Mouse (Mus musculus): ENCODE measurements around the gene Plxnc1. TPM values are rescaled to one million over a fixed set of nuclear protein-coding genes. Genes with fewer than 3 reads are reported as not detected.
A peak's percentile ranks its signal among the peaks of the same experiment; 100 is the strongest.

The Plxnc1 gene
- polyA plus RNA-seq, 1 experiment from 2014 or later = 1.3 TPM

- H3K4me3 ChIP-seq = no peak overlapping the region
- no peak for DNase-seq (ENCODE audit: low spot score)
- no peaks in the 10 kb centered on the region for H3K9me3 ChIP-seq
- H3K27me3 ChIP-seq (replicated peaks; ENCODE audit: low read depth, poor library complexity, severe bottlenecking) = no peaks in the 10 kb centered on the region
- no peak overlapping the region for H3K27ac ChIP-seq (replicated peaks)
- peaks cover 4% of the 10 kb centered on the region; the same call in 1 of the 2 replicates for H3K4me1 ChIP-seq
- no peaks in the 10 kb centered on the region for H3K36me3 ChIP-seq (replicated peaks)
- 93% methylated on average over 6 of the region's 6 CpGs for WGBS
Observed at GRCm38 (mm10) chr10:94915746-94916145, 28.9 kb downstream of the Plxnc1 start.

DNA sequence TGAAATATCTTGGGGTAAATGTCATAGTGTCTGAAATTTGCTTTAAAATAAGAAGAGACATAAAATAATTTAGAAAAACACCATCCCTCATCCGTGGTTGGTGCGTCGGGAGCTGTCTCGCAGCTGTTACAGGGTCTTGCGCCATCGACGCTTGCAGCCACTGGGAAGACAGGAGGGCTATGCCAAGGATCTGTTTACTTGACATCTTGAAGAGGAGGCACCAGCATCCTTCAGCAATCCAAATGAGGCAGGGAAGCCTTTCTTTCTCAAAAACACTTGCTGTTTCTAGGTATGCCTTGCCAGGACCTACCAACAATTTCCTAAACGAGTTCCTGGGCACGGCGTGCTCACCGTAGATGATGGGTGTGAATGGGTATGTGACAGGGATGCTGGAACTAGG lies 30.6 kb downstream of the Plxnc1 start:
- H3K4me1 ChIP-seq = no peaks in the 10 kb centered on the region
- H3K9me3 ChIP-seq = no peaks in the 10 kb centered on the region
- H3K36me3 ChIP-seq (replicated peaks) = no peaks in the 10 kb centered on the region
- WGBS = 92% methylated on average over 11 of the region's 11 CpGs
- H3K27ac ChIP-seq (replicated peaks) = no peak overlapping the region
- H3K27me3 ChIP-seq (replicated peaks; ENCODE audit: low read depth, poor library complexity, severe bottlenecking) = no peaks in the 10 kb centered on the region
- DNase-seq (ENCODE audit: low spot score) = no peak
- H3K4me3 ChIP-seq = no peak overlapping the region

DNA sequence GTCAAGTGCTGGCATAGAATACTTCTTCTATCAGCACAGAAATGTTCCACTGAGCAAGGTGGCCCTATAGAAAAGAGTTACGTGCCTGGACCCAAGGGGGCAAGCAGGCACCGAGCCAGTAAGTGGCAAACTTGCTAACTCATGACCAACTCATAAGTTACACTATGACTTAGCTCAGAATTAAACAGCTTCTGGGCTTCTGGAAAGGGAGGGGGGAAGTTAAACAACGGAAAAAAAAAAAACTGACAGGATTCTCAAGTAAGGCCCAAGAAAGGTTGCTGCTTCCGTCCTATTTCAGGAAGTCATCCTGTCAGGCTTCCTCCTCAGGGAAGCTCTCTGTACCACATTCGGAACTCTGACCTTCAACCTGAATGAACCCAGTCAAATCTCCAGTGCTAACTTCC lies 31.3 kb downstream of the Plxnc1 start:
- H3K36me3 ChIP-seq (replicated peaks) = no peaks in the 10 kb centered on the region
- WGBS = 72% methylated on average over 5 of the region's 5 CpGs

DNA sequence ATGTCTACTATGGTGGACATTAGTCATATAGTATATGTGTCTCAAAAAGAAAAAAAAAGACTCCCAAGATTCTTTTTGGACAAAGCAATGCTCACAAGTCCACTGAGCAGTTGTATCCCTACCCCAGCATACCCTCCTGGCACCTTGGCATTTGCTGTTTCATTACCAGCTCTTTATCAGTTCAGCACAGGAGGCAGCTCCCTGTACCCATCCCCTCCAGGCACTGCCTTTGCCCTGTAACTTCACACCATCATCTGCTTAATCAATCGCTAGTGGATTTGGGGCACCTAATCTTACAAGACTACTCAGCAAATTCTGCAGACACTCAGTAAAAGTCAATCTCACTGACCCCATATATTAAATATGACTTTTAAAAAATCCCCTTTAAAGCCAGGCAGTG lies 32.1 kb downstream of the Plxnc1 start:
- no peak for DNase-seq (ENCODE audit: low spot score)
- 92% methylated on average over 1 of the region's 1 CpGs for WGBS

More for the DNA sequence above, 31.3 kb downstream of the Plxnc1 start:
- DNase-seq (ENCODE audit: low spot score) = no peak
- Histone ChIP-seq H3K4me3 (no peak overlapping the region), H3K27me3 (replicated peaks; ENCODE audit: low read depth, poor library complexity, severe bottlenecking) (0 out of 2 replicates have a peak, but pooled peaks cover 3% of the 10 kb centered on the region), H3K9me3 (no peaks in the 10 kb centered on the region), H3K27ac (replicated peaks) (no peak overlapping the region), H3K4me1 (no peaks in the 10 kb centered on the region)

GRCm38 (mm10) chr10:94911102-94911501 lies 33.5 kb downstream of the Plxnc1 start:
- 92% methylated on average over 6 of the region's 6 CpGs for WGBS
- Histone ChIP-seq H3K36me3 (replicated peaks) (no peaks in the 10 kb centered on the region), H3K4me1 (peaks cover 5% of the 10 kb centered on the region), H3K4me3 (no peak overlapping the region), H3K27ac (replicated peaks) (no peak overlapping the region), H3K27me3 (replicated peaks; ENCODE audit: low read depth, poor library complexity, severe bottlenecking) (0 out of 2 replicates have a peak, but pooled peaks cover 3% of the 10 kb centered on the region), H3K9me3 (no peaks in the 10 kb centered on the region)
- DNase-seq (ENCODE audit: low spot score) = no peak

More for the DNA sequence above, 32.1 kb downstream of the Plxnc1 start:
- H3K36me3 ChIP-seq (replicated peaks) = no peaks in the 10 kb centered on the region
- H3K4me1 ChIP-seq = no peaks in the 10 kb centered on the region
- 0 out of 2 replicates have a peak, but pooled peaks cover 3% of the 10 kb centered on the region for H3K27me3 ChIP-seq (replicated peaks; ENCODE audit: low read depth, poor library complexity, severe bottlenecking)
- H3K4me3 ChIP-seq = no peak overlapping the region
- H3K27ac ChIP-seq (replicated peaks) = no peak overlapping the region
- H3K9me3 ChIP-seq = no peaks in the 10 kb centered on the region

DNA sequence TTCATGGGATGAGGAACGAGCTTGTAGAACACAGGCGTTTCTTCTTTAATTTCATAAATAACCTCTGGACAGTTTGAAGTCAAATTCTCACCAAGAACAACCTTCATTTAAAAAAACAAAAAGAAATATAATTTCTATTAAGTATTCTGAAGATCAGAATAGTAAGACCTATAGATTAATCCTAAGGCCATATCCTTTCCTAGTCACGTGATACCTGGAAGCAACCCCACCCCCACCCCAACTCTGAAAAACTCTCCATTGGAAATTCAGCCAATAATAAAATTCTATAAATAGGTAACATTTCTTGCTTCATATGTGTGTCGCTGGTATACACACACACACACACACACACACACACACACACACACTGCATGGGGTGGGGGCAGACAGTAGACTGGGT lies 34.1 kb downstream of the Plxnc1 start:
- Histone ChIP-seq H3K27ac (replicated peaks) (no peak overlapping the region), H3K4me3 (no peak overlapping the region)
- WGBS = 96% methylated on average over 4 of the region's 4 CpGs

GRCm38 (mm10) chr10:94909789-94910188 lies 34.8 kb downstream of the Plxnc1 start:
- H3K36me3 ChIP-seq (replicated peaks) = no peaks in the 10 kb centered on the region
- no peaks in the 10 kb centered on the region for H3K9me3 ChIP-seq
- no peak for DNase-seq (ENCODE audit: low spot score)
- no peak overlapping the region for H3K4me3 ChIP-seq
- peaks cover 15% of the 10 kb centered on the region for H3K4me1 ChIP-seq
- 92% methylated on average over 2 of the region's 2 CpGs for WGBS
- H3K27ac ChIP-seq (replicated peaks) = no peak overlapping the region
- H3K27me3 ChIP-seq (replicated peaks; ENCODE audit: low read depth, poor library complexity, severe bottlenecking) = 0 out of 2 replicates have a peak, but pooled peaks cover 3% of the 10 kb centered on the region

More for the DNA sequence above, 34.1 kb downstream of the Plxnc1 start:
- Histone ChIP-seq H3K9me3 (no peaks in the 10 kb centered on the region), H3K36me3 (replicated peaks) (no peaks in the 10 kb centered on the region), H3K27me3 (replicated peaks; ENCODE audit: low read depth, poor library complexity, severe bottlenecking) (0 out of 2 replicates have a peak, but pooled peaks cover 3% of the 10 kb centered on the region), H3K4me1 (peaks cover 10% of the 10 kb centered on the region)
- no peak for DNase-seq (ENCODE audit: low spot score)

DNA sequence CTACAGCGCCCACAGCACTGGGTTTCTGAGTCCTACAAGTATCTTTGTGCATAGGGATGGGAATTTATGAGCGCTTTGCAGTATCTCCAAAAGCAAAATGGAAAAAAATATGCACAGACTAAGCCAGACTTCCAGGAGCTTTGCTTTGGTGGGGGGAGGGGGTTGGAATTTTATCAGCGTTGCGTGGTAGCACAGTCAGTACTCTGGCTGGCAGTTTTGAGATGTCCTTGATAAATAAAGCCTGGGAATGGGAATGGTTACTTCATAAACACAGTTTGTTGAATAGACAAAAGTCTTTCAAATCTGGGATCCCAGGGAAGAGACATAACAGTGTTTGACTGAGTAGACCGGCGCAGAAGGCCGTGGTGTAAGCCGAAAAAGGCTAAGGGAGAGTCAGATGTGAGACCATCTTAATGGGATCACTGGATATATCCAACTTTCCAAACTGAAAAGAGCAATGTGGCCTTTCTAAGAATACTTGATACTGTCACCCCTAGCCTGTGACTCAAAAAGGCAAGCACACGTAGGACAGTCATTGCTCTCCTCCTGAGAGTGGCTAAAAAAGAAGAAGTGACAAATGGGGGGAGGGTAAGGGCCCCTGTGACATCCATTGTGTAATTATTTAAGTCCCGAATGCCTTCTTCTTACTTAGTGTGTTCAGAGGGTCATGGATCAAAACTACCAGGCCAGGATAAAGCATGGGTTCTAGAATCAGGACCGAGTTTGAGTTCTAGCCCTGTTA lies 35.5 kb downstream of the Plxnc1 start:
- Histone ChIP-seq H3K27me3 (replicated peaks; ENCODE audit: low read depth, poor library complexity, severe bottlenecking) (0 out of 2 replicates have a peak, but pooled peaks cover 3% of the 10 kb centered on the region), H3K27ac (replicated peaks) (no peak overlapping the region; the same call in 1 of the 2 replicates), H3K4me3 (no peak overlapping the region), H3K4me1 (peaks cover 15% of the 10 kb centered on the region), H3K9me3 (no peaks in the 10 kb centered on the region), H3K36me3 (replicated peaks) (no peaks in the 10 kb centered on the region)
- no peak for DNase-seq (ENCODE audit: low spot score)
- WGBS = 93% methylated on average over 11 of the region's 11 CpGs

GRCm38 (mm10) chr10:94905689-94906473 lies 38.8 kb downstream of the Plxnc1 start:
- H3K9me3 ChIP-seq = no peaks in the 10 kb centered on the region
- H3K27me3 ChIP-seq (replicated peaks; ENCODE audit: low read depth, poor library complexity, severe bottlenecking) = 0 out of 2 replicates have a peak, but pooled peaks cover 3% of the 10 kb centered on the region
- H3K4me3 ChIP-seq = no peak overlapping the region; the same call in 1 of the 2 replicates
- H3K4me1 ChIP-seq = peaks cover 15% of the 10 kb centered on the region
- DNase-seq (ENCODE audit: low spot score) = peak; percentile 65
- H3K27ac ChIP-seq (replicated peaks) = no peak overlapping the region
- no peaks in the 10 kb centered on the region for H3K36me3 ChIP-seq (replicated peaks)
- WGBS = 41% methylated on average over 21 of the region's 21 CpGs

- no peaks in the 10 kb centered on the region for H3K36me3 ChIP-seq (replicated peaks)
- no peaks in the 10 kb centered on the region for H3K9me3 ChIP-seq
- H3K4me3 ChIP-seq = no peak overlapping the region; the same call in 1 of the 2 replicates
- 0 out of 2 replicates have a peak, but pooled peaks cover 3% of the 10 kb centered on the region for H3K27me3 ChIP-seq (replicated peaks; ENCODE audit: low read depth, poor library complexity, severe bottlenecking)
- no peak for DNase-seq (ENCODE audit: low spot score)
- H3K4me1 ChIP-seq = peaks cover 15% of the 10 kb centered on the region
- no peak overlapping the region for H3K27ac ChIP-seq (replicated peaks)
- WGBS = 47% methylated on average over 5 of the region's 5 CpGs
Observed at GRCm38 (mm10) chr10:94905219-94905618, 39.4 kb downstream of the Plxnc1 start.

DNA sequence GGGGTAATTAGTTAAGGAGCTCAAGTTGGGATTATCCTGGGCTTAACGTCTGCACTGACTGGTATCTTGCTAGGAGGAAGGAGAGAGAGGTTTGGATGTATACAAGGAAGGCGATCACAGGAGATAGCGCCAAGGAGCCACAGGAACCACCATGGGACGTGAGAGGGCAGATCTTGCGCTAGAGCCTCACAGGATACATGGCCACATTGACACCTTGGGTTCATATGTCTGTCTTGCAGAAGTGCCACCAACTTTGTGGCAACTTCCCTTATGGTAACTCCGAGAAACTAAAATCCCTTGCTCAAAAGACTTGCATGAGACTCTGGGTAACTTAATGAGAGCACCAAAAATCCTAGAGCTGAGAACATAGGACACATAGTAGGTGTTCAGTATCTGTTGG lies 47.7 kb downstream of the Plxnc1 start:
- WGBS = 83% methylated on average over 6 of the region's 6 CpGs
- DNase-seq (ENCODE audit: low spot score) = no peak

DNA sequence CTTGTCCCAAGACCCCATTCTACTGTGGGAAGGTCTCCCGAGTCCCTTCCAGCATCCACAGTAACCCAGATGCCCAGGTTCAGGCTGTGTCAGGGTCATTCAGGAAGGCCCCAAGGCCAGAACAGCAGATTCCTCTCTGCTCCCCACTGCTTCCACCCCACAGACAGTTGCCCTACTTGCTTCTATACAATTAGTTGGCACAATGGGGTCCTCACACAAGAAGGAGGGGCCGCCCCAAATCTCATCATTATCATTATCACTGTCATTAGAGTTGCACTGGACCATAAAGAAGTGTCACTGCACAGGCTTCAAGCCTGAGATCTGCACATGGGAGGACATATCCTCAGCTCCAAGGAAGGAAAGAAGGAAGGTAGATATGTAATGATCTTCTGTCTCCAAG lies 48.3 kb downstream of the Plxnc1 start:
- Histone ChIP-seq H3K36me3 (replicated peaks) (no peaks in the 10 kb centered on the region), H3K4me1 (peaks cover 11% of the 10 kb centered on the region), H3K9me3 (no peaks in the 10 kb centered on the region), H3K27ac (replicated peaks) (no peak overlapping the region), H3K4me3 (no peak overlapping the region), H3K27me3 (replicated peaks; ENCODE audit: low read depth, poor library complexity, severe bottlenecking) (no peaks in the 10 kb centered on the region)
- no peak for DNase-seq (ENCODE audit: low spot score)
- 82% methylated on average over 2 of the region's 2 CpGs for WGBS

More for the DNA sequence above, 47.7 kb downstream of the Plxnc1 start:
- no peaks in the 10 kb centered on the region for H3K36me3 ChIP-seq (replicated peaks)
- peaks cover 10% of the 10 kb centered on the region for H3K4me1 ChIP-seq
- no peak overlapping the region for H3K4me3 ChIP-seq
- no peaks in the 10 kb centered on the region for H3K9me3 ChIP-seq
- H3K27me3 ChIP-seq (replicated peaks; ENCODE audit: low read depth, poor library complexity, severe bottlenecking) = no peaks in the 10 kb centered on the region
- no peak overlapping the region for H3K27ac ChIP-seq (replicated peaks)
